Mouse (Mus musculus) liver, embryonic 16.5 days (tissue): ENCODE data around the gene Dpp8. TPM values are rescaled to one million over a fixed set of nuclear protein-coding genes. Genes with fewer than 3 reads are reported as not detected.
"Not testable (repeated sequence)": the region's sequence is repeated elsewhere in the genome, so short reads cannot be mapped to it uniquely, and the experiment has no call there.

Experiments used
- ATAC-seq: fragments of 200-750 bp; cut with Nextera tagmentation; 2 replicates; pipeline ENCODE4 v1.8.0; 2017; ENCODE audit warnings: low read depth, mild to moderate bottlenecking, moderate number of reproducible peaks, moderate library complexity
- H3K27ac ChIP-seq: fragments of 300-500 bp; sonication (generic); 2 replicates; pipeline ENCODE4 v1.5.1; 2014; ENCODE audit warnings: mild to moderate bottlenecking, low read length
- H3K27me3 ChIP-seq: fragments of 300-500 bp; sonication (generic); 2 replicates; pipeline ENCODE4 v1.6.1; 2014; ENCODE audit warnings: low read depth, low read length, mixed read lengths; ENCODE audit not compliant: control insufficient read depth, insufficient read depth
- H3K36me3 ChIP-seq: fragments of 300-500 bp; sonication (generic); 2 replicates; pipeline ENCODE4 v1.6.1; 2014; ENCODE audit warnings: mild to moderate bottlenecking; ENCODE audit not compliant: control insufficient read depth, insufficient read depth
- H3K4me1 ChIP-seq: fragments of 300-500 bp; sonication (generic); 2 replicates; pipeline ENCODE4 v1.6.1; 2014; ENCODE audit warnings: low read depth, low read length, mixed read lengths; ENCODE audit not compliant: control insufficient read depth
- H3K4me2 ChIP-seq: fragments of 300-500 bp; sonication (generic); 2 replicates; pipeline ENCODE4 v1.6.1; 2014; ENCODE audit warnings: low read depth, low read length, mixed read lengths
- H3K4me3 ChIP-seq: fragments of 300-500 bp; sonication (generic); 2 replicates; pipeline ENCODE4 v1.5.1; 2014; ENCODE audit warnings: low read depth, mild to moderate bottlenecking, low read length
- H3K9ac ChIP-seq: fragments of 300-500 bp; sonication (generic); 2 replicates; pipeline ENCODE4 v1.6.1; 2014; ENCODE audit warnings: low read depth, low read length
- H3K9me3 ChIP-seq: fragments of 300-500 bp; sonication (generic); replicated peaks from 2 replicates; pipeline ENCODE4 v1.6.1; 2016; ENCODE audit warnings: low read length; ENCODE audit not compliant: control insufficient read depth
- WGBS: fragments of 180-500 bp; shearing (Covaris S2); extraction: QIAGEN DNeasy Blood & Tissue Kit; methylation state at CpG from one replicate; pipeline ENCODE4 v1.1.7; 2014; ENCODE audit not compliant: insufficient replicate concordance; 5-methylcytosine and 5-hydroxymethylcytosine counted together
- polyA plus RNA-seq: library from polyadenylated mRNA; unstranded; fragments of >200 nt; fragmentation: Nextera tagmentation; extraction: Ambion mirVana; gene quantifications from 2 replicates; pipeline ENCODE4 v1.2.1, GENCODE M21; 2015

The Dpp8 gene
- polyA plus RNA-seq, 1 experiment from 2014 or later = 20.1 TPM

- Histone ChIP-seq H3K9ac (peak overlapping the region; percentile 93), H3K27ac (peak overlapping the region; percentile 73; the same call in 1 of the 2 replicates), H3K4me1 (peaks cover 49% of the 10 kb centered on the region), H3K4me3 (peak overlapping the region; percentile 89), H3K4me2 (peak overlapping the region; percentile 82), H3K9me3 (no peaks in the 10 kb centered on the region), H3K36me3 (no peaks in the 10 kb centered on the region), H3K27me3 (no peaks in the 10 kb centered on the region)
- WGBS = 42% methylated on average over 4 of the region's 4 CpGs
- ATAC-seq = no peak
Measured at GRCm38 (mm10) chr9:65020128-65020527, 12.1 kb upstream of the Dpp8 start.

GRCm38 (mm10) chr9:65020991-65021886 is 11.0 kb upstream of the Dpp8 start, which contains the start of gene Hacd3:
TSS of gene Hacd3 (minus strand) at chr9:65021693.
- under 1% methylated on average over 80 of the region's 81 CpGs for WGBS
- H3K27me3 ChIP-seq = no peaks in the 10 kb centered on the region
- peak within 1 kb of the TSS; percentile 89 for H3K4me3 ChIP-seq
- H3K9me3 ChIP-seq = no peaks in the 10 kb centered on the region
- H3K27ac ChIP-seq = peak within 1 kb of the TSS; percentile 75
- no peaks in the 10 kb centered on the region for H3K36me3 ChIP-seq
- peak within 1 kb of the TSS; percentile 93 for H3K9ac ChIP-seq
- peaks cover 47% of the 10 kb centered on the region for H3K4me1 ChIP-seq
- peak; percentile 89 for ATAC-seq
- H3K4me2 ChIP-seq = peak within 1 kb of the TSS; percentile 82

GRCm38 (mm10) chr9:65021887-65022579 is 10.2 kb upstream of the Dpp8 start:
- Histone ChIP-seq H3K27ac (peak overlapping the region; percentile 70), H3K4me3 (peak overlapping the region; percentile 89), H3K9me3 (no peaks in the 10 kb centered on the region), H3K36me3 (no peaks in the 10 kb centered on the region), H3K4me1 (peaks cover 42% of the 10 kb centered on the region), H3K27me3 (no peaks in the 10 kb centered on the region), H3K9ac (peak overlapping the region; percentile 71), H3K4me2 (peak overlapping the region; percentile 82)
- 20% methylated on average over 9 of the region's 9 CpGs for WGBS
- ATAC-seq = no peak

DNA sequence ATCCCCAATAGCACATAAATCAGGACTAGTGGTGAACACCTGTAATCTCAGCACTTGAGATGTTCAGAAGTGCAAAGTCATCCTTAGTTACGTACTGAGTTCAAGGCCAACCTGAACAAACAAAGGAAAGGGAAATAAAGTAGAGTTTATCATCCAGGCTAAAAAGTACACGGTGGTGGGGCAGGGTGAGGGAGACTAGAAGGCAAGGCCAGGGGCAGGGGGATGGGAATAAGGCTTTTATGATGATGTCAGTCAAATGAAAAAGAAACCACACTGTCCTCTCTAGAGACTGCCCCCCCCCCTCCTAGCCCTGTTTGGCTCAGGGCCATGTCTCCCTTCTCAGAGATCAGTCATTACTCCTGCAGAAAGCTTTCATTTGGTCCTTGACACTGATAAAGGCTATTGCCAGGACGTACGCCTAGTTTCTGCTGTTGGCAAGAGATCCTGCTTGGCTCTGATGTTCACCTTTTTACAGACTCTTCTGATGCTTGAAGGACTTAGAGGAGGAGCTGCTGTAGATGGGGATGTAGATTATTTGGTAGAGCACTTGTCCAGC is 9.6 kb upstream of the Dpp8 start:
- no peak overlapping the region for H3K4me2 ChIP-seq

DNA sequence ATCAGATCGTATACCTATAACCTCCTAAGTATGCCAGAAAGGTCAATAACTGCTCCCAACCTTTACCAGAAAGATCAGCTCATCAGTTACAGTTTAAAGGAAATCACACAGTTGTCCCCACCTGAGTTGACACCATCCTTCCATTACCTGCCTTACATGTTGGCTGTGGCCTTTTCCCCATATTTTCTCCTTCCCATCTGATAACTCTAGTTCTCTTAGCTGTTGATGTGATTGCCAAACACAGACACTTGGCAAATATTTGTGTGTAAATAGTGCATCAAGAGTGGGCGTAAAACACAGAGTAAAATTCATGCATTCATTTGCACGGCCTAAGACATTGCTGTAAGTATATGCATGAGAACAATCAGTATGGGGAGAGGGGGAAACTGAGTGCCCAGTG is 8.8 kb upstream of the Dpp8 start:
- no peak overlapping the region for H3K4me3 ChIP-seq
- H3K9me3 ChIP-seq = no peaks in the 10 kb centered on the region
- no peak overlapping the region for H3K27ac ChIP-seq
- no peak overlapping the region for H3K4me2 ChIP-seq
- 72% methylated on average over 3 of the region's 3 CpGs for WGBS
- H3K9ac ChIP-seq = no peak overlapping the region
- no peak for ATAC-seq
- H3K27me3 ChIP-seq = no peaks in the 10 kb centered on the region
- H3K36me3 ChIP-seq = no peaks in the 10 kb centered on the region
- H3K4me1 ChIP-seq = peaks cover 34% of the 10 kb centered on the region

More for the DNA sequence above, 9.6 kb upstream of the Dpp8 start:
- ATAC-seq = no peak
- H3K27ac ChIP-seq = no peak overlapping the region
- 57% methylated on average over 4 of the region's 4 CpGs for WGBS
- no peaks in the 10 kb centered on the region for H3K36me3 ChIP-seq
- H3K4me1 ChIP-seq = peaks cover 42% of the 10 kb centered on the region
- H3K4me3 ChIP-seq = no peak overlapping the region
- H3K9ac ChIP-seq = no peak overlapping the region
- H3K9me3 ChIP-seq = no peaks in the 10 kb centered on the region
- no peaks in the 10 kb centered on the region for H3K27me3 ChIP-seq

DNA sequence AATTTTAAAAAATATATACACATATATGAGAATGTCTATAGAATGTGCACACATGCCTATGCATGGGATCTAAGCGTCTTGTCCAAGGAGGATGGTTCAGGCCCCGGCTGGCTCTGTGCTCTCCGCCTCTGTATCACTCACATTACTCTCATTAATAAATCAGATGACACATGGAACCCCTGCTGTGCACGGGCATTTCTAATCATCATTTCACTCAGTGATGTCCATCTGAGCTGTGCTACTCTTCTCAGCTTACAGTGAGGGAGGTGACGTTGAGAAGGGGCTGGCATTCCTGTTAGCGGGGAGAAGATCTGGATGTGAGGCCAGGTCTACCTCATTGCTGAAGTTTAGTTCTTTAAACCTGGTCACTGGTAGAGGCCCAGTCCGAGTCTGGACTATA is 5.0 kb upstream of the Dpp8 start:
- Histone ChIP-seq H3K9ac (no peak overlapping the region), H3K9me3 (no peaks in the 10 kb centered on the region), H3K4me1 (peaks cover 13% of the 10 kb centered on the region), H3K36me3 (no peaks in the 10 kb centered on the region), H3K27me3 (no peaks in the 10 kb centered on the region), H3K27ac (no peak overlapping the region), H3K4me3 (no peak overlapping the region), H3K4me2 (no peak overlapping the region)
- ATAC-seq = no peak
- WGBS = 74% methylated on average over 7 of the region's 7 CpGs

DNA sequence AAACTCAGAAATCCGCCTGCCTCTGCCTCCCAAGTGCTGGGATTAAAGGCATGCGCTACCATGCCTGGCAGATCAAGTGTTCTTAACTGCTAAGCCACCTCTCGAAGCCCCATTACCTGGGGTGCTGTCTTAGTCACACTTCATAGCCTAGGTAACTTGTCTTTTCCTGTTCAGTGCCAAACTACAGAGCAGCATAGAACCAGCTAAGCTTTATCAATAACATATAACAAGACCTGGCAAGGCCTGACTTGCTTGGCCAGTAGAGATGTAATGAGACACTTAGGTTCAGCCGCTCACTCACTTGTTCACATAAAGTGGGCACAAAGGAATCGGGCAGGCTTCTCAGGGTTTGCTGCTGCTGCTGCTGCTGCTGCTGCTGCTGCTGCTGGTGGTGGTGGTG is 3.9 kb upstream of the Dpp8 start:
- H3K9me3 ChIP-seq = no peaks in the 10 kb centered on the region
- H3K27ac ChIP-seq = no peak overlapping the region
- no peak overlapping the region for H3K9ac ChIP-seq
- H3K36me3 ChIP-seq = no peaks in the 10 kb centered on the region
- peaks cover 10% of the 10 kb centered on the region for H3K4me1 ChIP-seq
- H3K27me3 ChIP-seq = no peaks in the 10 kb centered on the region
- H3K4me3 ChIP-seq = no peak overlapping the region
- WGBS = 70% methylated on average over 5 of the region's 5 CpGs
- no peak for ATAC-seq
- H3K4me2 ChIP-seq = no peak overlapping the region

GRCm38 (mm10) chr9:65031355-65031754 is 859 bp upstream of the Dpp8 start:
- not testable (repeated sequence) for H3K9ac ChIP-seq, H3K27ac ChIP-seq, H3K9me3 ChIP-seq, H3K27me3 ChIP-seq, ATAC-seq, H3K4me3 ChIP-seq, H3K36me3 ChIP-seq
- H3K4me1 ChIP-seq = peaks cover 22% of the 10 kb centered on the region
- peak overlapping the region; percentile 70 for H3K4me2 ChIP-seq
- WGBS = 24% methylated on average over 5 of the region's 5 CpGs
